Mouse (Mus musculus) R1 (cell line): ENCODE measurements at regions not wholly inside any gene's neighbourhood (a gene's known extent, or its start where the extent isn't known, plus 50 kb on each side); places are given as distances from the start of the nearest gene placed in this dataset.

Experiments used
- DNase-seq: peaks from one replicate; pipeline ENCODE4 v3.0.0-alpha.2; 2018; ENCODE audit warnings: low read depth, low spot score

DNA sequence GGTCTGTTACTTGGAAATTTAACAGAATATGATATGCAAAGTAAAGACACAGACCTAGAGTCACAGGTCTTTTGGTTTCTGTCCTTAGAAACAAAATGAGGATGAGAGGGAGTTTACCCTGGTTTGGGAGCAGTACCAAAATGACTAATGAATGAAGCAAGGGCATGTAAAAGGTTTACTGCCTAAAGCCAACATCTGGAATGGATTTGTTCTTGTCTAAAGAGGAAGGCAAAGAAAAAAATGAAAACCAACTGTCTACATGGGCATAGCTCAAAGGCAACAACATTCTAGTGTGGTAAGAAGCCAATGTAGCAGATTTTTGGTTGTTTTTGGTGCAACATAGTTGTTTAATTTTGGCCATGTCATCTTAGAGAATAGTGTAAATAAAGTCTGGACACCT lies 203.5 kb upstream of the Diaph2 start:
- DNase-seq = no peak

DNA sequence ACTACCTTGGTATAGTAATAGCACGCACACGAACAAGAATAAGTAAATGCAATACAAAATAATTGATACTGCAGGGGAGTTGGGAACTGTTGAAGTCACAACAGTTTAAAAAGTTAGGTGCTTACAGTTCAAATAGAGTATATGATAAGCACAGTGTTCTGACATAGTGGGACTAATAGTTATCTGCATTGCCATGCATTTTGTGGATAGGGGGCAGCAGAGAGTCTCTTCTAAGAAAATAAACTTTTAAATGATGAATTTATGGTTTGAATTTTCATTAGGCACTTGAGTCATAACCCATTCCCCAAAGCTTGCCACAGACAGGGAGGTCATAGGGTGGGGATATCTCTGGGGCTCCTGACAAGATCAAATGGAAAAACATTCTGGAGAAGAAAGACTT lies 201.9 kb upstream of the Diaph2 start:
- no peak for DNase-seq

DNA sequence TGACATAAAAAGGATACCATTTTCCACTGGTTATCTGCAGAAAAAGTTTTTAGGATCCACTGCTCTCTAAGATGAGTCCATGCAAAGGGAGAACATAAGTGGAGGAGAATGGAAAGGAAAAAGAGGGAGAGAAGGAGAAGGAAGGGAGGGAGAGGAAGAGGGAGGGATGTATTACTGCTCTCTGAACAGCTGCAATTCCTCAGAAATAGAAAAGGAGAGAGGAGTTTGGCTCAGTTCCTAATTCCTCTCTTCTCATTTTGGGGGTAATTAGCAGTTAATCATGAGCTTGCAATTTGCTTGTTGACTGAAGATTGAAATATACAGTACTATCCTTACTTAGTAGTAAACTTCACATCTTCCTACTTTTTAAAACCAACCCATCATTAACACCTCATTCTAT lies 193.5 kb upstream of the Diaph2 start:
- DNase-seq = no peak

DNA sequence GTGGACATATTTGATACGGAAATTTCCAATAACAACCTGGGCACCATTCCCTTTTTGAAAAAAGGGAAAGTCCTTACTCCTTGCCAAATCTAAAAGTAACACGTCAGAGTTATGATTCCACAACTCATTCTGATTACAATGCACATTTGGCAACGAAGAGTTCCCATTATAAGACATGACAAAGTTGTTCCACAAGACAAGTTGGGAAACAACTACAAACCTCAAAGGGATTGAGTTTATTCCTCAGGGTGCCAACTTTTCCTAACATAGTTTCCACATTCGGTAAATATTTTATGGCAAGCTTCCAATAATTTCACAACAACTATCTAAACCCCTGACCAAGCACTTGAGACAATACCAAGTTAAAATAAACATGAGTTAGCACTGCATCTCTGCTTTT lies 150.1 kb upstream of the Diaph2 start:
- DNase-seq = no peak

DNA sequence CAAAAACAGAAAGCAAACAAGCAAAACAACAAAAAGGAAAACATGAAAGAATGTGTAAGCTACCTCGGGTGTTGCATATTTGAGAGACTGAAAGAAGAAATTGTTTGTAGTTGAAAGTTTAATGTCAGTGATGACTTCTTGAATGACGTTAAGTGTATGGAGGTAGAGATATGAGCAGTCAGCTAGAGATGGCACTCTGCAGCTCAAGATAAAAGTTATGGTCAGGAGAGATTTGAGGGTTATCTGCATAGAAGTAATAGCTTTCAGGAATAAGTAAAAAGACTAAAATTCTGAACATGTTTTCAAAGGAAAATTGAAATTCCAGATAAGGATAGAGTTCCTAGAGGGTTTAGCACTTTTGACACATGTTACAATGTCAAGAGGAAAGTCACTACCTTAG lies 141.7 kb upstream of the Diaph2 start:
- no peak for DNase-seq

DNA sequence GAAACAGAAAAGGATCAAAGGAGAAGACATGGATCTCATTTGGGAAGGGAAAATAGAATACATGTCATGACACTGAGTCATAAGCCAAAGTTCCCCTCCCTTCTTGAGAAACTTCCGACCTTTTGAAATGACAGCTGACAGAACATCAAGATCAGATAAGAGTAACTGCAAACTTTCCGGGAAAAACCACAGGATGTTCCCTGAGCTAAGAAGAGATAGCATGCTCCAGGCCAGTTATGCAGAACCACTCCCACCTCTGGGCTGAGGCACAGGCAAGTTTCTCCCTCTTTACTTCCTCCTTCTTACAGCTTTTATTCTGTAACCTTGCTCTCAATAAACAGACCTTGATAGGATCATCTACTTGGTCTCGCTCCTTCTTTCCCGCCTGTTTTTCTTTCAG lies 138.0 kb upstream of the Diaph2 start:
- peak; percentile 2 for DNase-seq

DNA sequence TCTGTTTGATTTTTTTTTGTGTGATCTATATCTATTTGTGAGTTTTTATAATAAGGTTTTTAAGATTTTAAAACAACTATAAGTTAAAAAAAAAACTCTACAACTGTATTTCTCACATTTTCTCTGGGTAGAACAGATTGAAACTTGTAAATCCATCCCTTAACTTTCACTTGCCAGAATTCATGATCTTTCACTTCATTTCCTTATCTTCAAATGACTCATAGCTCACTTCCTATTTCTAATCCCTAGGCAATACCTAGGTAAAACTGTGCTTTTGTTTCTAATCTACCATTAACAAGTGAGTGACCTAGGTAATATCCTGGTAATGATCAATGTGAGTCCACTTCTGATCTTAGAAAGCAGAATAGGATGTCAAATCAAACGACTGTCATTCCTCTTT lies 112.5 kb upstream of the Diaph2 start:
- DNase-seq = no peak

DNA sequence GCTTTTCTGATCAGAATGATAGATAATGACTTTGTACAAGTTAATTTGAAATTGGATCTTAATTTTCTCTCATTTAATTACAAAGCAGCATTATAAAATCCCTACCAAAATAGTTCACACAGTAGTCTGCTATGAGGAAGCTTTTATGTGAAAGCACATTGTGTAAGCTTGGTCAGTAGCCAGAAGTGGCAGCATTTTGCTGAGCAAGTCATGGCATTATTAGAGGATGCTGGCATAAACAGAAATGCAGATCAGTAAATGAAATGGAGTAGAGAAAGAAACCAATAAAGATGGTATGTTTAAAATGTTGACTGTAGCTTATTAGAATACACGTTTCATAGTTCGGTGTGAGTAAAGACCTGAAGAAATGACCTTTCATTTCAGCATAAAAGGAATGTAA lies 104.4 kb upstream of the Diaph2 start:
- DNase-seq = no peak

DNA sequence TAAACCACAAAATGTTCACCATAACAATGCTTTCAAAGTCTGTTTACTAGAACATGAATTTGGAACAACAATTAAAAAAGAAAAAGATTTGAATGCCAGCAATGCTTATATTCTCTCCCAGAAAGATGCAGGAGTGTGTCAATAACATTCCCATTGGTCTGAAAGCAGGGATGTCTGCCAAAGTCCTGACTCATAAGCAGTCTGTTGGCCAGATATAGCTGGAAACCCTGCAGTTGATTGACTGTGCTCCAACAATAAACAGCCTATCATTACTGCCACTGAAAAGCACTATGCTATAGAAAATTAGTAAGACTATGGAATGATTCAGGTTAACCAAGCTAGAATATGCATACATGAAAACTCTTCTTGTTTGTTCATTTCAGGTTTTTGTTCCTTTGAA lies 92.6 kb upstream of the Diaph2 start:
- no peak for DNase-seq

DNA sequence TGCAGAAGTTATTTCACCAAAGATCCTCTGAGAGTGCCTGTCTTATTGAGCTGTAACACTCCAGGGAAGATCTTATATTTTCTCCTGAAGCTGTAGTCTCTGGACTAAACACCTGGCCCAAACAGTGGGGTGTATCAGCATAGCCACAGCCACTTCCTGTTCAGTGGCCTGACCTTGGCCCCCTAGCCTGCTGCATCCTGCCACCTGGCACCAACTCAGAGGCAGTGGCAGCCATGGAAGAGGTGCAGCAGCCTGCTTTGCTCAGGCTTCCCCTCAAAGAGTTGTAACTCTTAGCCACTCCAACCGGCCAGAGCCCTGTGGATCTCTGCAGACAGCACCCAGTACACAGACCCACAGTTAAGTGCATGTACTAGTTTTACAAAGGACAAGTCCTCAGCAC lies 58.9 kb upstream of the Diaph2 start:
- DNase-seq = peak; percentile 38
